Mouse (Mus musculus): ENCODE data around the gene Dst. TPM values are rescaled to one million over a fixed set of nuclear protein-coding genes. Genes with fewer than 3 reads are reported as not detected.
A peak's percentile ranks its signal among the peaks of the same experiment; 100 is the strongest.

Gene Dst
- polyA plus RNA-seq, 1 experiment from 2014 or later = 15.6 TPM

DNA sequence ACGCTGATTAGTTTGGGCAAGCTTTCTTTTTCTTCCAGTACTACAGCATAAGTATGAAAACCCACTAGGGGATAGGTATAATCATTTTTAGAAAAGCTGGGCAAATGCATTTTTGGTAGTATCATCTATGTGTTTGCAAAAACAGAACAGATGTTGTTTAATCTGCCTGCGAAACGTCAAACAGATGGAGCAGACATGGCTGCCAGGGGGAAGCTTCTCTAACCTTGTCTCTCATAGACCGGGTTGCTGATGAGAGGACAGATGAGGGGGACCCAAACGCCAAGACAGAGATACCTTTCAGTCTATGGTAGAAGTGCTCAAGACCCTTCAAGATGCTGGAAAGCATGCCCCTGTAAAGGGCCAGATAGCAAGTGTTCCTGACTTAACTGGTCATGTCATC lies 40.5 kb downstream of the Dst start:
- Histone ChIP-seq H3K36me3 (ENCODE audit: insufficient read depth) (no peaks in the 10 kb centered on the region), H3K9me3 (ENCODE audit: low read depth, low read length) (no peaks in the 10 kb centered on the region), H3K4me1 (ENCODE audit: insufficient read depth) (no peaks in the 10 kb centered on the region), H3K27me3 (ENCODE audit: insufficient read depth, low read length) (no peaks in the 10 kb centered on the region), H3K27ac (ENCODE audit: low read depth) (no peak overlapping the region), H3K4me2 (no peak overlapping the region), H3K9ac (no peak overlapping the region), H3K4me3 (ENCODE audit: low read depth, low read length) (no peak overlapping the region)
- DNase-seq = no peak
- ATAC-seq (ENCODE audit: insufficient read depth) = no peak
- WGBS = 75% methylated on average over 5 of the region's 5 CpGs
- no peak for TF ChIP-seq CTCF (IDR thresholded peaks at IDR 0.05; ENCODE audit: low read depth)

DNA sequence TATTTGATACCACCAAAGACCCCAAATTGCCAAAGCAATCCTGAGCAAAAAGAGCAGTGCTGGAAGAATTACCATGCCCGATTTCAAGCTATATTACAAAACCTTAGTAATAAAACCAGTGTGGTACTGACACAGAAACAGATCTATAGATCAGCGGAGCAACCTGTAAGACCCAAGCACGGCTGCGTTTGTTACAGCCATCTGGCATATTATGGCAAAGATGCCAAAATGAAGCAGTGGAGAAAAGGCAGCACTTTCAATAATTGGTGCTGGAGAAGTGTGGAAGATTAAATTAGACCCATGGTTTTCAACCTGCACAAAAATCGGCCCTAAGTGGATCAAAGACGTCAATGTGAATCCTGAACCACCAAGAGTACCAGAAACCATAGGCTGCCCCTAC lies 47.6 kb downstream of the Dst start:
- DNase-seq = no peak
- no peak overlapping the region for H3K9ac ChIP-seq
- H3K27me3 ChIP-seq (ENCODE audit: insufficient read depth, low read length) = no peaks in the 10 kb centered on the region
- 92% methylated on average over 6 of the region's 6 CpGs for WGBS
- H3K36me3 ChIP-seq (ENCODE audit: insufficient read depth) = no peaks in the 10 kb centered on the region
- no peaks in the 10 kb centered on the region for H3K9me3 ChIP-seq (ENCODE audit: low read depth, low read length)
- TF ChIP-seq CTCF (IDR thresholded peaks at IDR 0.05; ENCODE audit: low read depth) = no peak
- H3K4me3 ChIP-seq (ENCODE audit: low read depth, low read length) = no peak overlapping the region
- no peak for ATAC-seq (ENCODE audit: insufficient read depth)
- H3K4me1 ChIP-seq (ENCODE audit: insufficient read depth) = no peaks in the 10 kb centered on the region
- H3K4me2 ChIP-seq = no peak overlapping the region
- H3K27ac ChIP-seq (ENCODE audit: low read depth) = no peak overlapping the region

DNA sequence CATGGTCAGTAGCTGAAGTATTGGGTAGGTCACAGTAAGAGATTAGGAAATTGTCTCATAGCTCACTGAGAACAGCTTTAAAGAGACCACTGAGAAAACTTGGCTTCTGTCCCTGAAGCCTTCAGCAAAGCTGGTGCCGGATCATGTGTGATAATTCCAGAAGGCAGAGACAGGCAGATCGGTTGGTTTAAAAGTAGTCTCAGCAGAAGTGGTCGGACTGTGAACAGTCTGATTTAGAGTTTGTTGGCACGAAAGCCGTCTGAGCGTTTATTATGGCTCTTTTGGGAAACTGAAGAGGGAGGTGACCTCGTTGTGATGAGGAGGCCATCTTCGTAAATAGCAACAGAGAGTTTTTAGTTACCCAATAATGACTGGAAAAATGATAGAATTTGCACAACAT lies 52.4 kb downstream of the Dst start:
- 76% methylated on average over 8 of the region's 8 CpGs for WGBS
- Histone ChIP-seq H3K9me3 (ENCODE audit: low read depth, low read length) (no peaks in the 10 kb centered on the region), H3K4me3 (ENCODE audit: low read depth, low read length) (no peak overlapping the region), H3K27me3 (ENCODE audit: insufficient read depth, low read length) (no peaks in the 10 kb centered on the region), H3K27ac (ENCODE audit: low read depth) (no peak overlapping the region), H3K36me3 (ENCODE audit: insufficient read depth) (no peaks in the 10 kb centered on the region), H3K9ac (no peak overlapping the region), H3K4me1 (ENCODE audit: insufficient read depth) (no peaks in the 10 kb centered on the region), H3K4me2 (no peak overlapping the region)
- DNase-seq = peak; percentile 30
- TF ChIP-seq CTCF (IDR thresholded peaks at IDR 0.05; ENCODE audit: low read depth) = no peak
- no peak for ATAC-seq (ENCODE audit: insufficient read depth)

DNA sequence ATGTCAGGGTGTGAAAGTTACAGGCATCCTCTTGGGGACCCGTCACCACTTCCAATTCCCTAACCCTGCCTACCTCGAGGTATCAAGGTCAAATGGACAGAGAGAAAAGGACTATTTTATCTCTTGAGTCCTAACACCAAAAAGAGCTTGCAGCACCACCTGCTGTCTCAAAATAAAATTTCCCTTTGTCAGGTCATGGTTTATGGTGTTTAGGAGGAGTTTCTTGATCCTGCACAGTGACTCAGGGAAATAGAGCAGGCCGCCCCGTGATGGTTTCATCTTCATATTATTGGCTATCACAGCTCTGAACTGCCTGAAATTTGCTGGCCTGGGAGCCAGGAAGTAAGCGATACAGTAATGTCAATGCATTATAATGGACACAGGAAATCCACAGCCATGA lies 56.6 kb downstream of the Dst start:
- Histone ChIP-seq H3K9me3 (ENCODE audit: low read depth, low read length) (no peaks in the 10 kb centered on the region), H3K9ac (no peak overlapping the region), H3K27me3 (ENCODE audit: insufficient read depth, low read length) (no peaks in the 10 kb centered on the region), H3K27ac (ENCODE audit: low read depth) (no peak overlapping the region), H3K36me3 (ENCODE audit: insufficient read depth) (no peaks in the 10 kb centered on the region), H3K4me1 (ENCODE audit: insufficient read depth) (no peaks in the 10 kb centered on the region), H3K4me2 (no peak overlapping the region), H3K4me3 (ENCODE audit: low read depth, low read length) (no peak overlapping the region)
- DNase-seq = peak; percentile 77
- no peak for ATAC-seq (ENCODE audit: insufficient read depth)
- 36% methylated on average over 5 of the region's 5 CpGs for WGBS
- peak; percentile 63 for TF ChIP-seq CTCF (IDR thresholded peaks at IDR 0.05; ENCODE audit: low read depth)

DNA sequence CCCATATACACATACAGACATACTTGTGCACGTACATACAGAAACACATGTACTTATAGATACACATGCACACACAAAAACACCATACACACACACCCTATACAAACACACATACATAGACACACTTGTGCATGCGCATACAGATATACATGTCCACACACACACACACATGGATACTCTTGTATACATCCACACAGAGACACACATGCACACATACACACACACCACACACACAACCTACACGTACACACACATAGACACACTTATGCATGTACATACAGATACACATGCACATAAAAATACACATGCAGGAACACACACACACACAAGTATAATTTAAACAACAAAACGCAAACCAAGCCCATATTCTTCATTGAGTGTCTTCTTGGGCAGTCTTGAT lies 57.8 kb downstream of the Dst start:
- WGBS = 80% methylated on average over 4 of the region's 4 CpGs
- Histone ChIP-seq H3K4me3 (ENCODE audit: low read depth, low read length) (no peak overlapping the region), H3K4me2 (no peak overlapping the region), H3K27ac (ENCODE audit: low read depth) (no peak overlapping the region), H3K36me3 (ENCODE audit: insufficient read depth) (no peaks in the 10 kb centered on the region), H3K9ac (no peak overlapping the region), H3K27me3 (ENCODE audit: insufficient read depth, low read length) (no peaks in the 10 kb centered on the region), H3K4me1 (ENCODE audit: insufficient read depth) (no peaks in the 10 kb centered on the region), H3K9me3 (ENCODE audit: low read depth, low read length) (no peaks in the 10 kb centered on the region)
- no peak for ATAC-seq (ENCODE audit: insufficient read depth)
- no peak for TF ChIP-seq CTCF (IDR thresholded peaks at IDR 0.05; ENCODE audit: low read depth)
- DNase-seq = no peak

DNA sequence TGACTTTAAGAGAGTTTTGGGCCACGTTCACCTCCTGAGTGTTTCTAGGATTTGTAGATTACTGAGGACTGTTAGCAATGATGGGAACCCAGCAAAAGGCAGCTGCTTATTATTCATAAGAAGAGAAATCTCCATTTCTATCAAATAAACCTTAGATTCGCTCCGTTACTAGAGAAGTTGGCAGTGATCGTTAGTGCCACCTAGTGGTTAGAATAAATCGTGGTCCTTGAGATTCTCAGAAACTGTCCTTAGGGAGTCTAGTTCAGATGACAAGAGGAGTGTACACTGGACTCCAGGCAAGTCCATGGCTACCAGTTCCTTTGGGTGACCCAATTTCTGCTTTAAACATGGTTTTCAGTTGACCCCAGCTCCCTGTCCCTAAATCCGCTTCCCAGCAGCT lies 58.3 kb downstream of the Dst start:
- Histone ChIP-seq H3K4me1 (ENCODE audit: insufficient read depth) (no peaks in the 10 kb centered on the region), H3K27me3 (ENCODE audit: insufficient read depth, low read length) (no peaks in the 10 kb centered on the region), H3K4me2 (no peak overlapping the region), H3K4me3 (ENCODE audit: low read depth, low read length) (no peak overlapping the region), H3K27ac (ENCODE audit: low read depth) (no peak overlapping the region), H3K9ac (no peak overlapping the region), H3K9me3 (ENCODE audit: low read depth, low read length) (no peaks in the 10 kb centered on the region), H3K36me3 (ENCODE audit: insufficient read depth) (no peaks in the 10 kb centered on the region)
- ATAC-seq (ENCODE audit: insufficient read depth) (no peak), DNase-seq (peak; percentile 88)
- TF ChIP-seq CTCF (IDR thresholded peaks at IDR 0.05; ENCODE audit: low read depth) = peak; percentile 80
- WGBS = 22% methylated on average over 6 of the region's 6 CpGs

DNA sequence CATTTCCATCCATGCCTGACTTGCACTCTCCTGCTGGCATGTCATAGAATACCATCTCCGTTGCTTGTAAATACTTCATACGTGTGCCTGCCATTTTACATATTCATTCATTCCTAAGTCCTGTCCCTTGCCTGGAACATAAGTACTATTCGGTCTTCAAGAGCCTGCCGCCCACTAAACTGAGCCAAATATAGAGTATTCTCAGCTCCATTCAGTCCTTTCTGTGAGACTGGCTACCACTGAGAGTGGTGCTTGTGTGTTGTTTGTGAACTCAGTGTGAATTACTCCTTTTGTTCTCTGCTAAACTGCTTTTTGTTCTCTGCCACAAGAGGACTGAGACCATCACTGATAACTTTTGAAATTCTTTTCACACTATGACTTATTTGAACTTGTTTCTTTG lies 59.2 kb downstream of the Dst start:
- Histone ChIP-seq H3K4me3 (ENCODE audit: low read depth, low read length) (no peak overlapping the region), H3K36me3 (ENCODE audit: insufficient read depth) (no peaks in the 10 kb centered on the region), H3K4me1 (ENCODE audit: insufficient read depth) (no peaks in the 10 kb centered on the region), H3K27me3 (ENCODE audit: insufficient read depth, low read length) (no peaks in the 10 kb centered on the region), H3K9me3 (ENCODE audit: low read depth, low read length) (no peaks in the 10 kb centered on the region), H3K4me2 (no peak overlapping the region), H3K27ac (ENCODE audit: low read depth) (no peak overlapping the region), H3K9ac (no peak overlapping the region)
- TF ChIP-seq CTCF (IDR thresholded peaks at IDR 0.05; ENCODE audit: low read depth) = no peak
- DNase-seq (no peak), ATAC-seq (ENCODE audit: insufficient read depth) (no peak)
- WGBS = 73% methylated on average over 4 of the region's 4 CpGs

DNA sequence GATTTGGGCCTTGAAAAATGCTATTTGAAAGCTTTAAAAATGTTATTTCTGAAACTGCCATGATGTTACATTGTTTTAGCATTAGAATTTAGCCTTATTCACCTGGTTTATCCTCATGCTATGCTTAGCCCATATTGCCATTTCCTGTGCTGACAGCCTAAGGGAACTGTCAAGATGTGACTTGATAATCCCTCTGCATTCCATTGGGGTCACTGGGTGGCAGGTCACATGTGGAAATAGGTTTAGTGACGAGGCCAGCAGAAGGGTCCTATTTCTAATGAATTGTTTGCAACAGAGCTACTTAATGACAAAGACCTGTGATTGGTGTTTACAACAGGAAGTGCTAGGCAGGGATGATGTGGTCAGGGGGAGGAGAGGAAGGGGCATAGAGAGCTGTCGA lies 61.9 kb downstream of the Dst start:
- Histone ChIP-seq H3K27me3 (ENCODE audit: insufficient read depth, low read length) (no peaks in the 10 kb centered on the region), H3K36me3 (ENCODE audit: insufficient read depth) (no peaks in the 10 kb centered on the region), H3K9me3 (ENCODE audit: low read depth, low read length) (no peaks in the 10 kb centered on the region), H3K27ac (ENCODE audit: low read depth) (no peak overlapping the region), H3K9ac (no peak overlapping the region), H3K4me3 (ENCODE audit: low read depth, low read length) (no peak overlapping the region), H3K4me1 (ENCODE audit: insufficient read depth) (no peaks in the 10 kb centered on the region), H3K4me2 (no peak overlapping the region)
- ATAC-seq (ENCODE audit: insufficient read depth) (no peak), DNase-seq (no peak)
- WGBS = 43% methylated on average over 2 of the region's 2 CpGs
- no peak for TF ChIP-seq CTCF (IDR thresholded peaks at IDR 0.05; ENCODE audit: low read depth)
